Mouse (Mus musculus) embryonic facial prominence, embryonic 11.5 days (tissue): ENCODE data around the gene Zfp385c. TPM values are rescaled to one million over a fixed set of nuclear protein-coding genes. Genes with fewer than 3 reads are reported as not detected.
"Not testable (repeated sequence)": the region's sequence is repeated elsewhere in the genome, so short reads cannot be mapped to it uniquely, and the experiment has no call there.

Experiments
- ATAC-seq: fragments of 200-750 bp; cut with Nextera tagmentation; replicated peaks from 2 replicates; pipeline ENCODE4 v1.8.0; 2017; ENCODE audit warnings: low read depth; ENCODE audit not compliant: insufficient number of reproducible peaks, low FRiP score, low TSS enrichment
- DNase-seq: peaks from one replicate; pipeline ENCODE4 v3.0.0-alpha.2; 2015; ENCODE audit warnings: low spot score
- H3K27ac ChIP-seq: fragments of 300-500 bp; sonication (generic); replicated peaks from 2 replicates; pipeline ENCODE4 v1.5.1; 2014; ENCODE audit warnings: mild to moderate bottlenecking, low read depth, low read length, control low read depth
- H3K27me3 ChIP-seq: fragments of 300-500 bp; sonication (generic); 2 replicates; pipeline ENCODE4 v1.6.1; 2014; ENCODE audit warnings: mild to moderate bottlenecking, low read length, moderate library complexity, mixed read lengths; ENCODE audit not compliant: control insufficient read depth, insufficient read depth
- H3K36me3 ChIP-seq: fragments of 300-500 bp; sonication (generic); replicated peaks from 2 replicates; pipeline ENCODE4 v1.6.1; 2014; ENCODE audit warnings: low read depth, mild to moderate bottlenecking, low read length, moderate library complexity, mixed read lengths; ENCODE audit not compliant: control insufficient read depth, insufficient read depth
- H3K4me1 ChIP-seq: fragments of 300-500 bp; sonication (generic); 2 replicates; pipeline ENCODE4 v1.6.1; 2014; ENCODE audit warnings: low read length, mixed read lengths; ENCODE audit not compliant: control insufficient read depth, insufficient read depth
- H3K4me2 ChIP-seq: fragments of 300-500 bp; sonication (generic); 2 replicates; pipeline ENCODE4 v1.6.1; 2014; ENCODE audit warnings: low read depth, mild to moderate bottlenecking, control low read depth, low read length, moderate library complexity
- H3K4me3 ChIP-seq: fragments of 300-500 bp; sonication (generic); 2 replicates; pipeline ENCODE4 v1.5.1; 2014; ENCODE audit warnings: low read depth, low read length, control low read depth
- H3K9ac ChIP-seq: fragments of 300-500 bp; sonication (generic); replicated peaks from 2 replicates; pipeline ENCODE4 v1.6.1; 2014; ENCODE audit warnings: mild to moderate bottlenecking, control low read depth, low read length
- H3K9me3 ChIP-seq: fragments of 300-500 bp; sonication (generic); replicated peaks from 2 replicates; pipeline ENCODE4 v1.6.1; 2016; ENCODE audit warnings: mild to moderate bottlenecking, low read length, inconsistent platforms, mixed read lengths; ENCODE audit not compliant: control insufficient read depth
- WGBS: fragments of 180-500 bp; shearing (Covaris S2); extraction: QIAGEN DNeasy Blood & Tissue Kit; methylation state at CpG from one replicate; pipeline ENCODE4 v1.1.7; 2014; 5-methylcytosine and 5-hydroxymethylcytosine counted together
- polyA plus RNA-seq: library from polyadenylated mRNA; unstranded; fragments of >200 nt; fragmentation: Nextera tagmentation; extraction: Ambion mirVana; gene quantifications from 2 replicates; pipeline ENCODE4 v1.2.1, GENCODE M21; 2014

The Zfp385c gene
- polyA plus RNA-seq, 1 experiment from 2014 or later, result 1.2 TPM

DNA sequence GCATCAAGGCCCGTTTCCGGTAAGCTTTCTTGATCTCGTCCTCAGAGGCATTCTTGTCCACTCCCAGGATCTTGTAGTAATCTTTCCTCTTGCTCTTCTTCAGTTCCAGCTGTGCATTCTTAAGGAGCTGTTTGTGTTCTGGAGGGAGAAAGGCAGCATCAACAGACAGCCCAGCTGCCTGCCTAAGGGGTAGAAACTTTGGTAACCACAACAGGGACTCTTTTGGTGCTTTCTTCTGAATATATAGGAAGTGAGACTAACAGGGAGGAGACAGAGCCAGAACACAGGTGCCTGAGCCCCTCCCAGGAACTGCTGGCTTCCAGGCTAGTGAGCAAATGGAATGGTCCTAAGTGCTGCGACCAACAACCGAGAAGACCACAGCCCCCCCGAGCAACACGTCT, 107.7 kb downstream of the Zfp385c start:
- WGBS, result 88% methylated on average over 7 of the region's 7 CpGs
- H3K27ac ChIP-seq, result no peak overlapping the region
- ATAC-seq, result no peak

GRCm38 (mm10) chr11:100582836-100583235, 109.4 kb downstream of the Zfp385c start:
- Histone ChIP-seq H3K36me3 (peaks cover 27% of the 10 kb centered on the region), H3K4me3 (no peak overlapping the region), H3K4me1 (no peaks in the 10 kb centered on the region), H3K27ac (no peak overlapping the region), H3K27me3 (no peaks in the 10 kb centered on the region), H3K9me3 (no peaks in the 10 kb centered on the region), H3K9ac (no peak overlapping the region), H3K4me2 (no peak overlapping the region)
- DNase-seq, result no peak
- 95% methylated on average over 2 of the region's 2 CpGs for WGBS
- ATAC-seq, result no peak

More for the DNA sequence above, 107.7 kb downstream of the Zfp385c start:
- Histone ChIP-seq H3K4me3 (no peak overlapping the region), H3K9ac (no peak overlapping the region), H3K36me3 (peaks cover 32% of the 10 kb centered on the region), H3K27me3 (no peaks in the 10 kb centered on the region), H3K9me3 (no peaks in the 10 kb centered on the region), H3K4me1 (no peaks in the 10 kb centered on the region), H3K4me2 (no peak overlapping the region)
- no peak for DNase-seq

DNA sequence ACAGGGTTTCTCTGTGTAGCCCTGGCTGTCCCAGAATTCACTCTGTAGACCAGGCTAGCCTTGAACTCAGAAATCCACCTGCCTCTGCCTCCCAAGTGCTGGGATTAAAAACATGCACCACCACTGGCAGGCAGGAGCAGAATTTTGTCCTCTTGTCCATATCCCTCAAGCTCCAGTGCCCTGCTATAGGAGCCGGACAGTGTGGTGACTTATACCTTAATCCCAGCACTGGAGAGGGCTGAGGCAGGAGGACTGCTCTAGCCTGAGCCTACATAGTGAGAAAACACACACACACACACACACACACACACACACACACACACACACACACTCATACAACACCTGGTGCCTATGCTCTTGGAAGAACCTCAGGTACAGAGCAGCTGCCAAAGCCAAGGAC, 109.8 kb downstream of the Zfp385c start:
- peaks cover 23% of the 10 kb centered on the region for H3K36me3 ChIP-seq
- H3K27me3 ChIP-seq, DNase-seq, H3K27ac ChIP-seq, ATAC-seq, H3K9me3 ChIP-seq, H3K4me1 ChIP-seq, H3K4me2 ChIP-seq, H3K4me3 ChIP-seq, H3K9ac ChIP-seq: not testable (repeated sequence)
- 95% methylated on average over 1 of the region's 1 CpGs for WGBS

DNA sequence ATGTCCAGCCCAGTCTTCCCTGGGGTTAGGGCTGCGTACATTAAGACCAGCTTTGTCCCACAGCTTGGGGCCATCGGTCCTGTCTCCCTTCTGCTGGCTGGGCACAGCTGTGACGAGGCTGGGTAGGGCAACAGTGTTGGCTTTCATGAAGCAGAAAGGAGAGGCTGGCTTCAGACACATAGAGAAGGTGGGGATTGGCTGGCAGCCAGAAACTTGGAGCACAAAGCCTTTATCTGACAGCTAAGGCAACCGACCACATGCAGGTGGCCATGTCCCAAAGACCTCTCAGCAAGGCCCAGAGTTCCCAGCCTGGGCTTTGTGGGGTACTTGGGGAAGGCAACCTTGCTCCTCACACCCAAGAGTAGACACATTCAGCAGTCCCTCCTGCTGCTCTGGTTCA, 110.5 kb downstream of the Zfp385c start:
- H3K9ac ChIP-seq, result no peak overlapping the region
- WGBS, result 92% methylated on average over 4 of the region's 4 CpGs
- no peak overlapping the region for H3K4me3 ChIP-seq
- H3K9me3 ChIP-seq, result no peaks in the 10 kb centered on the region
- H3K4me1 ChIP-seq, result no peaks in the 10 kb centered on the region
- H3K27ac ChIP-seq, result no peak overlapping the region
- H3K36me3 ChIP-seq, result peaks cover 21% of the 10 kb centered on the region
- no peak for ATAC-seq
- DNase-seq, result no peak
- H3K27me3 ChIP-seq, result no peaks in the 10 kb centered on the region
- no peak overlapping the region for H3K4me2 ChIP-seq

DNA sequence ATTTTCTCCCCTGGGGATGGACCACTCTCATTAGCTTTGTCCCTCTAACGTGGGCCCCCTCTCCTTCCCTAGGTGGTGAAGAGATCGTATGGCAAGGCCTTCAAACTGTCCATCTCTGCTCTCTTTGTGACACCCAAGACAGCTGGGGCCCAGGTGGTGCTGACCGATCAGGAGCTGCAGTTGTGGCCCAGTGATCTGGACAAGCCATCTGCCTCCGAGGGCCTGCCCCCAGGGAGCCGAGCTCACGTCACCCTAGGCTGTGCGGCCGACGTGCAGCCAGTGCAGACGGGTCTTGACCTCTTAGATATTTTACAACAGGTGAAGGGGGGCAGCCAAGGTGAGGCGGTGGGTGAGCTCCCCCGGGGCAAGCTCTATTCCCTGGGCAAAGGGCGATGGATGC, 112.0 kb downstream of the Zfp385c start:
- Histone ChIP-seq H3K4me2 (no peak overlapping the region), H3K4me3 (no peak overlapping the region), H3K4me1 (no peaks in the 10 kb centered on the region), H3K27me3 (no peaks in the 10 kb centered on the region), H3K9ac (no peak overlapping the region), H3K27ac (no peak overlapping the region), H3K36me3 (peaks cover 18% of the 10 kb centered on the region), H3K9me3 (no peaks in the 10 kb centered on the region)
- whole genome bisulfite sequencing, result 89% methylated on average over 13 of the region's 13 CpGs
- DNase-seq (no peak), ATAC-seq (no peak)

GRCm38 (mm10) chr11:100579116-100579799, 113.0 kb downstream of the Zfp385c start:
- no peaks in the 10 kb centered on the region for H3K9me3 ChIP-seq
- WGBS, result 92% methylated on average over 9 of the region's 9 CpGs
- no peak overlapping the region for H3K4me2 ChIP-seq
- no peak overlapping the region for H3K9ac ChIP-seq
- H3K4me3 ChIP-seq, result no peak overlapping the region
- no peaks in the 10 kb centered on the region for H3K27me3 ChIP-seq
- H3K36me3 ChIP-seq, result peaks cover 12% of the 10 kb centered on the region
- DNase-seq (no peak), ATAC-seq (no peak)
- H3K27ac ChIP-seq, result no peak overlapping the region
- H3K4me1 ChIP-seq, result no peaks in the 10 kb centered on the region

DNA sequence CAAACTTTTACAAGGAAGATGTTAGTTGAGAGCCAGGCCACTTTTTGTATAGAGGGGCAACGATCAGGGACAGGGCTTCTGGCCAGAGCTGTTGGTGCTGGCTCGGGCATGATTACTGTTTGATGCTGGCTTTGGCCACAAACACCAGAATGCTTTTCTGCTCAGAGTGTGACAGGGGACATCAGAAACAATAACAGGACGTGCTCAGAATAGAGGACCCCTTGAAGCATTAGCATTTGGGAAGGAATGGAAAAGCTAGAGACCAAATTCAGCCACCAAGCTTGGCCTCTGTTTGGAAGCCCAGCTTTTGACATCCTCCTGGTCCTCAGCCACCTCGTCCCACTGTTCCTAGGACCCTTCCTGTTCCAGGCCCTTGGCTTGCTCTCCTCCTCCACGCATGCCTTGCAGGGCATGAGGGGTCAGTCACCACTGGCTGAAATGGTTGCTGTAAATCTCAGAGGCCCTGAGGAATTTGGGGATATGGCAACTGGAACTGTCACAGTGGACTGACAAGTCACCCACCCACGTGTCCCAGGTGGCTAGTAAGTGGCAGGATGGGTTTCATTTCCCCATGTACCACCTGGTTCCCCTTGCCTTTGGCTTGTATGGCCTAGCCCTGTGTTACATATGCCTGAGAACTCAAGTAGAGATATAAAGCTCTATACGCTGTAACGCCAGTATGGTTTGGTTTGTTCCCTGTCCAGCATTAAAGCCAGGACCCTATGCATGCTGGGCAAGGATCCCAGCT, 114.2 kb downstream of the Zfp385c start:
- DNase-seq, result no peak
- Histone ChIP-seq H3K27me3 (no peaks in the 10 kb centered on the region), H3K4me2 (no peak overlapping the region), H3K9ac (no peak overlapping the region), H3K9me3 (no peaks in the 10 kb centered on the region), H3K36me3 (peaks cover 6% of the 10 kb centered on the region), H3K4me3 (no peak overlapping the region), H3K4me1 (no peaks in the 10 kb centered on the region), H3K27ac (no peak overlapping the region)
- no peak for ATAC-seq
- WGBS, result 91% methylated on average over 8 of the region's 8 CpGs
